Mouse (Mus musculus) heart, embryonic 14.5 days (tissue): ENCODE measurements around the gene Capn15. TPM values are rescaled to one million over a fixed set of nuclear protein-coding genes. Genes with fewer than 3 reads are reported as not detected.

Experiments
- ATAC-seq: fragments of 200-750 bp; cut with Nextera tagmentation; 2 replicates; pipeline ENCODE4 v1.8.0; 2017; ENCODE audit warnings: low read depth, moderate TSS enrichment; ENCODE audit not compliant: insufficient number of reproducible peaks, insufficient read depth, low FRiP score
- H3K27ac ChIP-seq, 2 experiments: fragments of 200-500 bp in 1 of 2; fragments of 300-500 bp in 1 of 2; sonication (generic) in 1 of 2; replicated peaks in 1 of 2; 2 replicates each; pipeline ENCODE4 v1.5.1; 2012 to 2014; ENCODE audit warnings: low read depth in 2 of 2, low read length in 2 of 2, control low read depth in 1 of 2, mild to moderate bottlenecking in 1 of 2, mixed read lengths in 1 of 2; ENCODE audit not compliant: control insufficient read depth in 1 of 2, insufficient read depth in 1 of 2
- H3K27me3 ChIP-seq: fragments of 300-500 bp; sonication (generic); 2 replicates; pipeline ENCODE4 v1.6.1; 2014; ENCODE audit warnings: mild to moderate bottlenecking, low read length, control low read depth; ENCODE audit not compliant: control insufficient read depth, insufficient read depth
- H3K36me3 ChIP-seq: fragments of 300-500 bp; sonication (generic); 2 replicates; pipeline ENCODE4 v1.6.1; 2014; ENCODE audit warnings: mild to moderate bottlenecking, control low read depth, low read length, mixed read lengths; ENCODE audit not compliant: control insufficient read depth, insufficient read depth
- H3K4me1 ChIP-seq, 2 experiments: fragments of 200-500 bp in 1 of 2; fragments of 300-500 bp in 1 of 2; sonication (generic) in 1 of 2; 2 replicates each; pipeline ENCODE4 v1.6.1; 2012 to 2014; ENCODE audit warnings: low read length in 2 of 2, control low read depth in 1 of 2, mixed read lengths in 1 of 2; ENCODE audit not compliant: control insufficient read depth in 2 of 2, insufficient read depth in 2 of 2
- H3K4me2 ChIP-seq: fragments of 300-500 bp; sonication (generic); 2 replicates; pipeline ENCODE4 v1.6.1; 2014; ENCODE audit warnings: mild to moderate bottlenecking, low read length
- H3K4me3 ChIP-seq, 2 experiments: fragments of 200-500 bp in 1 of 2; fragments of 300-500 bp in 1 of 2; sonication (generic) in 1 of 2; 2 replicates each; pipeline ENCODE4 v1.5.1; 2012 to 2014; ENCODE audit warnings: low read length in 2 of 2, mild to moderate bottlenecking in 2 of 2, control low read depth in 1 of 2, low read depth in 1 of 2, moderate library complexity in 1 of 2; ENCODE audit not compliant: control insufficient read depth in 1 of 2, insufficient read depth in 1 of 2
- H3K9ac ChIP-seq: fragments of 300-500 bp; sonication (generic); 2 replicates; pipeline ENCODE4 v1.6.1; 2014; ENCODE audit warnings: mild to moderate bottlenecking, low read length
- H3K9me3 ChIP-seq: fragments of 300-500 bp; sonication (generic); 2 replicates; pipeline ENCODE4 v1.6.1; 2016; ENCODE audit warnings: low read length, control low read depth; ENCODE audit not compliant: control insufficient read depth
- WGBS: fragments of 180-500 bp; shearing (Covaris S2); extraction: QIAGEN DNeasy Blood & Tissue Kit; methylation state at CpG from one replicate; pipeline ENCODE4 v1.1.7; 2014; 5-methylcytosine and 5-hydroxymethylcytosine counted together
- polyA plus RNA-seq: library from polyadenylated mRNA; unstranded; fragments of >200 nt; fragmentation: Nextera tagmentation; extraction: Ambion mirVana; gene quantifications from 2 replicates; pipeline ENCODE4 v1.2.1, GENCODE M21; 2014

Gene Capn15
- polyA plus RNA-seq, 1 experiment from 2014 or later, result 11.3 TPM

GRCm38 (mm10) chr17:25911816-25912215 lies 73.8 kb downstream of the Capn15 start:
- H3K4me2 ChIP-seq, result no peak overlapping the region
- no peak for ATAC-seq
- H3K36me3 ChIP-seq, result 0 out of 2 replicates have a peak, but pooled peaks cover 4% of the 10 kb centered on the region
- H3K4me3 ChIP-seq, result no peak overlapping the region
- H3K4me1 ChIP-seq, result peaks cover 7 to 22% of the 10 kb centered on the region in 2 experiments
- H3K27me3 ChIP-seq, result no peaks in the 10 kb centered on the region
- no peak overlapping the region for H3K9ac ChIP-seq
- H3K27ac ChIP-seq, result no peak overlapping the region
- WGBS, result 86% methylated on average over 4 of the region's 4 CpGs
- H3K9me3 ChIP-seq, result no peaks in the 10 kb centered on the region

Other genes starting within 250 kb of the Capn15 start
- gene Mslnl, start 249.8 kb downstream of the Capn15 start, polyA plus RNA-seq, result not detected in 2 replicates
- 31.9 and 34.7 TPM in 2 replicates for gene Msln, start 231.4 kb downstream of the Capn15 start, polyA plus RNA-seq
- 36.6 and 37.2 TPM in 2 replicates for gene Narfl, start 212.0 kb downstream of the Capn15 start, polyA plus RNA-seq
- 59.4 and 60.2 TPM in 2 replicates for gene Haghl, start 200.1 kb downstream of the Capn15 start, polyA plus RNA-seq
- gene Ccdc78, start 199.2 kb downstream of the Capn15 start, polyA plus RNA-seq, result 0.09 TPM in 1 of 2 replicates, not detected in the other
- gene Fam173a, start 192.9 kb downstream of the Capn15 start, polyA plus RNA-seq, result 58.4 and 76.0 TPM in 2 replicates
- not detected in 2 replicates for gene AC134908.4, start 190.1 kb downstream of the Capn15 start, polyA plus RNA-seq
- 3.3 and 10.1 TPM in 2 replicates for gene Metrn, start 188.7 kb downstream of the Capn15 start, polyA plus RNA-seq
- gene Fbxl16, start 176.7 kb downstream of the Capn15 start, polyA plus RNA-seq, result 0.85 and 1.1 TPM in 2 replicates
- gene Wdr24, start 162.2 kb downstream of the Capn15 start, polyA plus RNA-seq, result 15.2 and 17.3 TPM in 2 replicates
- 28.8 and 30.0 TPM in 2 replicates for gene Jmjd8, start 156.9 kb downstream of the Capn15 start, polyA plus RNA-seq
- 282 and 298 TPM in 2 replicates for gene Stub1, start 152.4 kb downstream of the Capn15 start, polyA plus RNA-seq
- 1.2 and 1.5 TPM in 2 replicates for gene Rhbdl1, start 148.5 kb downstream of the Capn15 start, polyA plus RNA-seq
- 1.2 and 1.9 TPM in 2 replicates for gene Gm20683, start 144.0 kb downstream of the Capn15 start, polyA plus RNA-seq
- gene Rhot2, start 140.9 kb downstream of the Capn15 start, polyA plus RNA-seq, result 11.5 and 12.7 TPM in 2 replicates
- 8.2 and 8.6 TPM in 2 replicates for gene Wdr90, start 124.3 kb downstream of the Capn15 start, polyA plus RNA-seq
- 164 and 184 TPM in 2 replicates for gene Mcrip2, start 117.0 kb downstream of the Capn15 start, polyA plus RNA-seq
- gene Mettl26, start 110.7 kb downstream of the Capn15 start, polyA plus RNA-seq, result 36.7 and 41.7 TPM in 2 replicates
- gene Wfikkn1, start 104.9 kb downstream of the Capn15 start, polyA plus RNA-seq, result 0.27 and 0.53 TPM in 2 replicates
- 7.5 and 8.8 TPM in 2 replicates for gene Rab40c, start 66.1 kb downstream of the Capn15 start, polyA plus RNA-seq
- gene Pigq, start 40.9 kb downstream of the Capn15 start, polyA plus RNA-seq, result 61.8 and 62.7 TPM in 2 replicates
- 0.09 TPM in 1 of 2 replicates, not detected in the other for gene Nhlrc4, start 40.8 kb downstream of the Capn15 start, polyA plus RNA-seq
- 0.09 TPM in 1 of 2 replicates, not detected in the other for gene A930017K11Rik, start 33.2 kb downstream of the Capn15 start, polyA plus RNA-seq
- gene Rab11fip3, start 83.8 kb upstream of the Capn15 start, polyA plus RNA-seq, result 12.3 and 12.8 TPM in 2 replicates
- 33.0 and 39.5 TPM in 2 replicates for gene Decr2, start 104.5 kb upstream of the Capn15 start, polyA plus RNA-seq
- gene Nme4, start 109.8 kb upstream of the Capn15 start, polyA plus RNA-seq, result 58.5 and 68.2 TPM in 2 replicates
- gene Tmem8, start 127.5 kb upstream of the Capn15 start, polyA plus RNA-seq, result 0.44 and 0.58 TPM in 2 replicates
- gene Mrpl28, start 137.7 kb upstream of the Capn15 start, polyA plus RNA-seq, result 224 and 237 TPM in 2 replicates
- 10.9 and 11.9 TPM in 2 replicates for gene Axin1, start 152.9 kb upstream of the Capn15 start, polyA plus RNA-seq
- gene Pdia2, start 213.3 kb upstream of the Capn15 start, polyA plus RNA-seq, result 0.20 and 0.38 TPM in 2 replicates
- 6.1 and 6.8 TPM in 2 replicates for gene Rgs11, start 217.2 kb upstream of the Capn15 start, polyA plus RNA-seq
- gene Arhgdig, start 222.0 kb upstream of the Capn15 start, polyA plus RNA-seq, result 5.4 and 6.9 TPM in 2 replicates